Mouse (Mus musculus) lung, postnatal 0 days (tissue): Measurements from ENCODE around the gene Fam71e2.
A peak's percentile ranks its signal among the peaks of the same experiment; 100 is the strongest.

ENCODE experiments used
- CTCF ChIP-seq: IDR thresholded peaks from 2 replicates; pipeline ENCODE4 v1.5.1; 2016; ENCODE audit warnings: antibody characterized with exemption, mild to moderate bottlenecking
- EP300 ChIP-seq: IDR thresholded peaks from 2 replicates; pipeline ENCODE4 v1.6.1; 2016; ENCODE audit warnings: antibody characterized with exemption, mild to moderate bottlenecking, control low read depth

- TF ChIP-seq CTCF (0 out of 2 replicates have a peak, but pooled peaks have one; percentile 16), EP300 (0 out of 2 replicates have a peak, but pooled peaks have one; percentile 29)
Observed at GRCm38 (mm10) chr7:4802247-4802646, 31.1 kb upstream of the Fam71e2 start.
